Mouse (Mus musculus) cerebellum, adult 2 months (tissue): Measurements from ENCODE around the gene Cnpy1.

Experiments
- CTCF ChIP-seq: fragments of 200-500 bp; IDR thresholded peaks from 2 replicates; pipeline ENCODE4 v1.5.1; 2011; ENCODE audit warnings: low read depth, mild to moderate bottlenecking, control low read depth, low read length, moderate library complexity, borderline replicate concordance; ENCODE audit not compliant: insufficient read depth
- POLR2A ChIP-seq: fragments of 200-500 bp; IDR thresholded peaks from 2 replicates; pipeline ENCODE4 v1.6.1; 2011; ENCODE audit warnings: low read length, control low read depth, borderline replicate concordance; ENCODE audit not compliant: insufficient read depth

GRCm38 (mm10) chr5:28238876-28239275, 6.7 kb downstream of the Cnpy1 start:
- TF ChIP-seq POLR2A, result no peak
- TF ChIP-seq CTCF, result no peak
